Mouse (Mus musculus) liver, embryonic 11.5 days (tissue): ENCODE measurements around the gene Cep57. TPM values are rescaled to one million over a fixed set of nuclear protein-coding genes. Genes with fewer than 3 reads are reported as not detected.
"Not testable (repeated sequence)": the region's sequence is repeated elsewhere in the genome, so short reads cannot be mapped to it uniquely, and the experiment has no call there.

Source experiments
- ATAC-seq: fragments of 200-750 bp; cut with Nextera tagmentation; replicated peaks from 2 replicates; pipeline ENCODE4 v1.8.0; 2017; ENCODE audit warnings: moderate number of reproducible peaks, mild to moderate bottlenecking, moderate TSS enrichment, moderate library complexity; ENCODE audit not compliant: low FRiP score
- DNase-seq: peaks from one replicate; pipeline ENCODE4 v3.0.0-alpha.2; 2017; ENCODE audit warnings: low spot score
- H3K27ac ChIP-seq: fragments of 300-500 bp; sonication (generic); 2 replicates; pipeline ENCODE4 v1.5.1; 2014; ENCODE audit warnings: mild to moderate bottlenecking, low read depth, low read length, control low read depth
- H3K27me3 ChIP-seq: fragments of 300-500 bp; sonication (generic); replicated peaks from 2 replicates; pipeline ENCODE4 v1.6.1; 2014; ENCODE audit warnings: low read length, mixed read lengths; ENCODE audit not compliant: control insufficient read depth, insufficient read depth
- H3K36me3 ChIP-seq: fragments of 300-500 bp; sonication (generic); 2 replicates; pipeline ENCODE4 v1.6.1; 2014; ENCODE audit warnings: mild to moderate bottlenecking, low read length, moderate library complexity, mixed read lengths; ENCODE audit not compliant: control insufficient read depth, insufficient read depth
- H3K4me1 ChIP-seq: fragments of 300-500 bp; sonication (generic); replicated peaks from 2 replicates; pipeline ENCODE4 v1.6.1; 2014; ENCODE audit warnings: low read length, mixed read lengths; ENCODE audit not compliant: control insufficient read depth, insufficient read depth
- H3K4me2 ChIP-seq: fragments of 300-500 bp; sonication (generic); 2 replicates; pipeline ENCODE4 v1.6.1; 2014; ENCODE audit warnings: mild to moderate bottlenecking, control low read depth, moderate library complexity
- H3K4me3 ChIP-seq: fragments of 300-500 bp; sonication (generic); 2 replicates; pipeline ENCODE4 v1.5.1; 2014; ENCODE audit warnings: low read depth, low read length, control low read depth
- H3K9ac ChIP-seq: fragments of 300-500 bp; sonication (generic); 2 replicates; pipeline ENCODE4 v1.6.1; 2014; ENCODE audit warnings: low read depth, low read length, control low read depth
- H3K9me3 ChIP-seq: fragments of 300-500 bp; sonication (generic); 2 replicates; pipeline ENCODE4 v1.6.1; 2016; ENCODE audit warnings: low read length, inconsistent platforms, mixed read lengths; ENCODE audit not compliant: control insufficient read depth
- WGBS: fragments of 180-500 bp; shearing (Covaris S2); extraction: QIAGEN DNeasy Blood & Tissue Kit; methylation state at CpG from one replicate; pipeline ENCODE4 v1.1.7; 2014; 5-methylcytosine and 5-hydroxymethylcytosine counted together
- polyA plus RNA-seq: library from polyadenylated mRNA; unstranded; fragments of >200 nt; fragmentation: Nextera tagmentation; extraction: Ambion mirVana; gene quantifications from 2 replicates; pipeline ENCODE4 v1.2.1, GENCODE M21; 2014

Gene Cep57
- polyA plus RNA-seq, 1 experiment from 2014 or later, result 55.9 TPM

- Histone ChIP-seq H3K9me3 (no peaks in the 10 kb centered on the region), H3K27me3 (no peaks in the 10 kb centered on the region), H3K36me3 (peaks cover 36% of the 10 kb centered on the region), H3K4me1 (peaks cover 7% of the 10 kb centered on the region; the same call in 1 of the 2 replicates), H3K4me2 (no peak overlapping the region), H3K27ac (no peak overlapping the region), H3K9ac (no peak overlapping the region), H3K4me3 (no peak overlapping the region)
- no peak for ATAC-seq
- 84% methylated on average over 3 of the region's 3 CpGs for WGBS
- no peak for DNase-seq
Observed at GRCm38 (mm10) chr9:13820774-13821173, 6.1 kb downstream of the Cep57 start.

- H3K9me3 ChIP-seq, result no peaks in the 10 kb centered on the region
- H3K4me3 ChIP-seq, result no peak overlapping the region
- peaks cover 42% of the 10 kb centered on the region for H3K36me3 ChIP-seq
- ATAC-seq (no peak), DNase-seq (no peak)
- H3K27me3 ChIP-seq, result no peaks in the 10 kb centered on the region
- no peaks in the 10 kb centered on the region for H3K4me1 ChIP-seq
- H3K9ac ChIP-seq, result no peak overlapping the region
- 95% methylated on average over 9 of the region's 9 CpGs for WGBS
- H3K4me2 ChIP-seq, result no peak overlapping the region
- no peak overlapping the region for H3K27ac ChIP-seq
Observed at GRCm38 (mm10) chr9:13818369-13818768, 8.5 kb downstream of the Cep57 start.

- no peak for ATAC-seq
- H3K36me3 ChIP-seq, result peaks cover 31% of the 10 kb centered on the region
- no peak overlapping the region for H3K9ac ChIP-seq
- no peak overlapping the region for H3K4me2 ChIP-seq
- no peak overlapping the region for H3K4me3 ChIP-seq
- H3K4me1 ChIP-seq, result no peaks in the 10 kb centered on the region
- H3K9me3 ChIP-seq, result no peaks in the 10 kb centered on the region
- H3K27ac ChIP-seq, result no peak overlapping the region
- DNase-seq, result no peak
- no peaks in the 10 kb centered on the region for H3K27me3 ChIP-seq
Observed at GRCm38 (mm10) chr9:13809937-13810336, 17.0 kb downstream of the Cep57 start.

- 92% methylated on average over 5 of the region's 5 CpGs for WGBS
- no peak overlapping the region for H3K4me2 ChIP-seq
- no peak overlapping the region for H3K4me3 ChIP-seq
- no peak for ATAC-seq
- no peak overlapping the region for H3K9ac ChIP-seq
- H3K9me3 ChIP-seq, result no peaks in the 10 kb centered on the region
- H3K36me3 ChIP-seq, result peaks cover 31% of the 10 kb centered on the region
- H3K27ac ChIP-seq, result no peak overlapping the region
- no peak for DNase-seq
- no peaks in the 10 kb centered on the region for H3K27me3 ChIP-seq
- no peaks in the 10 kb centered on the region for H3K4me1 ChIP-seq
Observed at GRCm38 (mm10) chr9:13807657-13808056, 19.2 kb downstream of the Cep57 start.

GRCm38 (mm10) chr9:13806854-13807253, 20.1 kb downstream of the Cep57 start:
- ATAC-seq, result no peak
- H3K36me3 ChIP-seq, result peaks cover 27% of the 10 kb centered on the region
- WGBS, result 93% methylated on average over 7 of the region's 7 CpGs

GRCm38 (mm10) chr9:13804480-13804879, 22.4 kb downstream of the Cep57 start:
- Histone ChIP-seq H3K4me2 (no peak overlapping the region), H3K27me3 (no peaks in the 10 kb centered on the region), H3K4me3 (no peak overlapping the region), H3K27ac (no peak overlapping the region), H3K9me3 (no peaks in the 10 kb centered on the region), H3K4me1 (no peaks in the 10 kb centered on the region), H3K9ac (no peak overlapping the region), H3K36me3 (peaks cover 20% of the 10 kb centered on the region)
- ATAC-seq (no peak), DNase-seq (no peak)
- WGBS, result 86% methylated on average over 1 of the region's 1 CpGs

More at GRCm38 (mm10) chr9:13806854-13807253, 20.1 kb downstream of the Cep57 start:
- no peaks in the 10 kb centered on the region for H3K27me3 ChIP-seq
- no peak for DNase-seq
- no peak overlapping the region for H3K4me2 ChIP-seq
- no peak overlapping the region for H3K4me3 ChIP-seq
- no peaks in the 10 kb centered on the region for H3K9me3 ChIP-seq
- no peak overlapping the region for H3K9ac ChIP-seq
- no peak overlapping the region for H3K27ac ChIP-seq
- no peaks in the 10 kb centered on the region for H3K4me1 ChIP-seq

GRCm38 (mm10) chr9:13794756-13795155, 32.2 kb downstream of the Cep57 start:
- ATAC-seq, result peak; percentile 79
- Histone ChIP-seq H3K9me3 (no peaks in the 10 kb centered on the region), H3K4me1 (no peaks in the 10 kb centered on the region), H3K27me3 (no peaks in the 10 kb centered on the region), H3K27ac (no peak overlapping the region), H3K4me2 (no peak overlapping the region), H3K4me3 (no peak overlapping the region), H3K9ac (no peak overlapping the region), H3K36me3 (peaks cover 18% of the 10 kb centered on the region)
- 81% methylated on average over 2 of the region's 2 CpGs for WGBS
- no peak for DNase-seq

GRCm38 (mm10) chr9:13794302-13794701, 32.6 kb downstream of the Cep57 start:
- H3K27me3 ChIP-seq, result no peaks in the 10 kb centered on the region
- no peaks in the 10 kb centered on the region for H3K9me3 ChIP-seq
- ATAC-seq (0 out of 2 replicates have a peak, but pooled peaks have one; percentile 37), DNase-seq (no peak)
- no peaks in the 10 kb centered on the region for H3K4me1 ChIP-seq
- no peak overlapping the region for H3K4me3 ChIP-seq
- H3K27ac ChIP-seq, result no peak overlapping the region
- H3K4me2 ChIP-seq, result no peak overlapping the region
- WGBS, result 90% methylated on average over 1 of the region's 1 CpGs
- peaks cover 15% of the 10 kb centered on the region for H3K36me3 ChIP-seq
- H3K9ac ChIP-seq, result no peak overlapping the region

GRCm38 (mm10) chr9:13790864-13791263, 36.0 kb downstream of the Cep57 start:
- not testable (repeated sequence) for H3K4me1 ChIP-seq, H3K27ac ChIP-seq, H3K4me3 ChIP-seq, H3K9me3 ChIP-seq, ATAC-seq, DNase-seq, H3K27me3 ChIP-seq, H3K9ac ChIP-seq, H3K4me2 ChIP-seq
- peaks cover 14% of the 10 kb centered on the region; the same call in 1 of the 2 replicates for H3K36me3 ChIP-seq
- 93% methylated on average over 7 of the region's 8 CpGs for WGBS
